Mouse (Mus musculus) duodenum, adult 2 months (tissue): ENCODE data around the gene Smarcc2. TPM values are rescaled to one million over a fixed set of nuclear protein-coding genes. Genes with fewer than 3 reads are reported as not detected.

ENCODE experiments used
- polyA plus RNA-seq: library from polyadenylated mRNA; depleted of rRNA; stranded (reverse); fragments of >200 nt; gene quantifications from 2 replicates; pipeline ENCODE4 v1.2.3, GENCODE M21; 2012; ENCODE audit warnings: low replicate concordance; rRNA removed

The Smarcc2 gene
- polyA plus RNA-seq, result 59.9 and 73.0 TPM in 2 replicates

DNA sequence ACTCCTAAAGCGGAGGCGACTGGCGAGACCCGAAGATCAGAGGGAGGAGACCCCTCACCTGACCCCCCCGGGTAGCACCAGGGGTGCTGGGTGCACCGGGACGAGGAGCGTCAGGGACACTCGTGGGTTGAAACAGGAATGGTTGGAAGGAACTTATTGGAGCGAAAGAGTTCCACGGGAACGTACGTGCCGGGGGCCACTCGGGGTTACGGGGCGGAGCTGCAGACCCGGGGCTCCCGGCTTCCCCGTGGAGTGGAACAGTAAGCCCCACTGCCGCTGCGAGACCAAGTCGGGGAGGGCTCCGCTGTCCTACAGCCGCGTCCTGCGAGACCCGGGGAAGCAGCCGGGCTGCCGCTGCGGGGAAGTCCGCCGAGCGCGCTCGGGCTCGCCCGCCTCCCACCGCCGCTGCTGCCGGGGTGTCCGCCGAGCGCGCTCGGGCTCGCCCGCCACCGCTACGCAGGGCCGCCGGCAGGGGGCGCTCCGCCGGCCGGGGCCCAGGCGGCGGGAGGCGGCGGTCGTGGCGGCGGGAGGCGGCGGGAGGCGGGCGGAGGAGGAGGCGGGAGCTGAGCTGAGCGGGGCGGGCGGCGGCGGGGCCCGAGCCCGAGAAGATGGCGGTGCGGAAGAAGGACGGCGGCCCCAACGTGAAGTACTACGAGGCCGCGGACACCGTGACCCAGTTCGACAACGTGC lies at the start of gene Smarcc2:
Gene Smarcc2 (plus strand): TSS at position 530 of the 690 bp plus-strand sequence.

DNA sequence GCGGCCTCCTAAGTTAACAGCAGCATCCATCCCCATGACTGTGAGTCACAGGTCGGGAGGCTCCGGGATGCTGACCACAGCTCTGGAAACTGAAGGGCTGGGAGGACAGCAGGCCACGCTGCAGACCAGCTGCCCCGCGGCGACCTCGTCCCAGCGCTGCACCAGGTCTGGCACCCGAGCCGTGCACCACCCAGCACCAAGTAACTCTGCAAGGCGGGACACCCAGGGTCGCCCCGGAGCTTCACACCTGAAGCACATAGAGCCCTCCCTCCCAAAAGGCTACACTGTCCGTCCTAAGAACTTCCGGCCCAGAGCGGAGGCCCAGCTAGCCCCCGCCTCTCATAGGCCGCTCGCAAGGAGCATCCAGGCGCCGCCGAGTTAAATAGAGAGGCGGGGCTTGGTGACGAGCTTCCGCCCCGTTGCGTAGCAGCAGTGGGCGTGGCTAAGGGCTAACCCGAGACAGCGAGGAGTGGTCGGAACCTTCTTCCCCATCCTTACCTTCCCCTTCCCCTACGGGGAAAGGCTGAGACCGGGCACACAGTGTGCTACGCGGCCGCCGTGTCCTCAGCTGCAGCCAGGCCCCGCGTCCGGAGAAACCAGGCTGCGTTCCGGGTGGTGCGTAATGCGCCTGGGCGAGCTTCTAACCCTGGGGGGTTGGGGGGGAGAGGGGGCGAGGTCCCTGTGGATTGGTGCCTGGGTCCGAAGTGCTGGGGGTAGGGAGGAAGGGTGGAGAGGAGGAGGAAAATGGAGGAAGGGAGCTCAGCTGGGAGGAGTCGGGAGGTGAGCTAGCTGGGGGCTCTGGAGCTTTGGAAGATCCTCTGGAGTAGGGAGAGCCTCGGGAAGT lies 47.6 kb upstream of the Smarcc2 start, which contains the start of the genes Nabp2 and Rnf41:
Gene Nabp2 (minus strand): TSS at position 282 of the 844 bp plus-strand sequence.
Gene Rnf41 (plus strand): TSS at position 447 of the 844 bp plus-strand sequence.

DNA sequence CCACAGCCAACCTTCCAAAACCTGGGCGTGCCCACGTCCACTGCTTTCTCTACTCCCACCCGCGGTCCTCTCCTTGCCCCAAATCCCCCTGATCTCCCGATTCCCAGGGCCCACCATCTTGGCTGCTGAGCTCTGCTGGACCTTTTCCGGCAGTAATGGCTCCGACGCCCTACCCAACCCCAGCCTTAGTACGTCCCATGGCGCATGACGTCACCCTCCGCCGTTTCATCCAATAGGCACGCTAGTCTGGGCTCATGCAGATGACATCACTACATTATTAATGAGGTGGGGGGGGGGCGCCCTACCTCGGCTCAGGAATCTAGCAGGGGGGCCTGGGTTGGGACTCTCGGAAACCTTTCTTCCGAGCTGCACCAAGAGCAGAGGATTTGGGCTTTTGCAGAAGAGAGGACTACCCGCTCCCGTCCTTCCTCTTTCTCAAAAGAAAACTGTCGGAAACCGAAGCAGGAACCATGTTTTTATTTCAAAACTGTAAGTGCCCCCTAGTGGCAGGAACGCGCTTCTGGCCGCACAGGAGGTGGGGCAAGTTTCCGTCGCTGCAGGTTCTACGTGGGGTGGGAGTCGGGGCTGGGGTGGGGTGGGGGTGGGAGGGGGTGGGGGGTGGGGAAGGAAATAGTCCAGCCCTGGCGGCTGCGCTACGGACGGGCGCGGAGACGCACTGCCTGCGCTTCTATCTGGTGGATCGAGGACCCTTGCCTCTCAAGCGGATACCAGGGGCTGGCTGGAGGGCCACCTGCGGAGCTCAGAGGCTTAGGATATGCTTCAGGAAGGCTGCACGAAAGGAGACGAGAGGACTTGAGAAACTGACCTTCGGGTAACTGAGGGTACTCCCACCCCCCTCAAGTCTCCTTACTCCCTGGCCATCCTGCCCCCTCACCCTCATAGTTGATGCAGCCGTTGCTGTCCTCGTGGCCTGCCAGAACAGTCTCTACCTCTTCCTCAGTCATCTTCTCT lies 34.9 kb downstream of the Smarcc2 start, which contains the start of gene Myl6:
Gene Myl6 (minus strand): TSS at position 451 of the 972 bp plus-strand sequence.

DNA sequence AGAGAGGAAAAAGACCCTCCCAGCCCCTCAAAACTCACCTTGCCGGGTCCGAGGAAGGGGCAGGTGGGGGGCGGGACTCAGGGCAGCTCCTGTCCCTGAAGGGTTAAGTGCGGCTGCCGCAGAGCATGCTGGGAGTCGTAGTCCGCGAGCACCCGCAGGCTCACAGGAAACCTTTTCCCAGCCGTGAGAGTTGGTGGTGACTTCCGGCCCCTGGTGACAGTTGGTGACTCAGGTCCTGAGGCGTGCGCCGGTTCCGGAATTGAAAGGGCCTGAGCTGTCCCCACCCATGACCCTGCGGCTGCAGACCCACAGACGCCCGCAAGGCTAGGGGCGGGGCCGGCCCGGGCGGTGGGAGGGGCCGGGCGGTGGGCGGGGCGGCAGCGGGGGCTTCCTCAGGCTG lies 39.5 kb downstream of the Smarcc2 start, which contains the start of gene Myl6b:
Gene Myl6b (minus strand): TSS at position 96 of the 400 bp plus-strand sequence.

DNA sequence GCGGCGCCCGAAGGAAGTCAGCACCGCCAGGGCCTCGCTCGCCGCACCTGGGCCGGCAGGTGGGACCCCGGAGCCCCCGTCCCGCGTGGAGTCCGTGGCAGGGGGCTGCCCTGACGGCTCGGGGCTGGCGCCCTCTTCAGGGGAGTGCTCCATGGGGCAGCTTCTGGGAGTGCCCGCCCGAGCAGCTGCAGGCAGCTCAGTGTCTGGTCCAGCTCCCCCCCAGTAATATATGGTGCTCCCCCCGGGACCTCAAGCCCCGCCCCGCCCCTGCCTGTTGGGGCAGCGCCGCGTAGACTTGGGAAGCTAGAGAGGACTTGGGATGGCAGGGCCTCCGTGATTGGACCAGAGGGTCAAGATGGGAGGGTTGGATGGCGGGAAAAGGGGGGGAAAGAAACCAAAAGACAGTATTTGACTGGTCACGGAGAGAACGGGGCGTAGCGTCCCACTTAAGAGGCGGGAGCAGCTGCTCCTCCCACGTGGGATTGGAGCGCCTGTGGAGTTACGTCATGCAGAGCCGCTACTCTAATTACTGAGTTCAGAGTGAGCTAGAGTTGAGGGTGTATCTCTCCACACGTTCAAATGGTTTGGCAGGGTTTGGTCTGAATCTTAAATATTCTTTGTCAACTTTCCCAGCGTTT lies 66.7 kb downstream of the Smarcc2 start, which contains the start of gene Esyt1:
Gene Esyt1 (minus strand): TSS at position 201 of the 638 bp plus-strand sequence.

Other genes with a start within 250 kb of the Smarcc2 start
- 8.0 and 8.8 TPM in 2 replicates for gene Spryd4, start 247.4 kb upstream of the Smarcc2 start, polyA plus RNA-seq
- gene Mip, start 233.4 kb upstream of the Smarcc2 start, polyA plus RNA-seq, result not detected in 2 replicates
- gene Timeless, start 227.2 kb upstream of the Smarcc2 start, polyA plus RNA-seq, result 1.1 and 1.8 TPM in 2 replicates
- not detected in 2 replicates for gene Apon, start 205.2 kb upstream of the Smarcc2 start, polyA plus RNA-seq
- 0.07 TPM in 1 of 2 replicates, not detected in the other for gene Apof, start 190.6 kb upstream of the Smarcc2 start, polyA plus RNA-seq
- 14.9 and 17.8 TPM in 2 replicates for gene Stat2, start 188.7 kb upstream of the Smarcc2 start, polyA plus RNA-seq
- 0.09 TPM in 1 of 2 replicates, not detected in the other for gene Il23a, start 160.5 kb upstream of the Smarcc2 start, polyA plus RNA-seq
- 11.9 and 15.5 TPM in 2 replicates for gene Pan2, start 155.9 kb upstream of the Smarcc2 start, polyA plus RNA-seq
- 19.5 and 28.4 TPM in 2 replicates for gene Cnpy2, start 136.8 kb upstream of the Smarcc2 start, polyA plus RNA-seq
- gene Cs, start 121.5 kb upstream of the Smarcc2 start, polyA plus RNA-seq, result 297 and 431 TPM in 2 replicates
- gene Coq10a, start 90.3 kb upstream of the Smarcc2 start, polyA plus RNA-seq, result 16.2 and 26.7 TPM in 2 replicates
- 11.3 and 18.5 TPM in 2 replicates for gene Ankrd52, start 82.1 kb upstream of the Smarcc2 start, polyA plus RNA-seq
- gene Slc39a5, start 58.0 kb upstream of the Smarcc2 start, polyA plus RNA-seq, result 340 and 495 TPM in 2 replicates
- 23.4 and 29.3 TPM in 2 replicates for gene Nabp2, start 47.8 kb upstream of the Smarcc2 start, polyA plus RNA-seq
- 10.0 and 17.7 TPM in 2 replicates for gene Rnf41, start 47.6 kb upstream of the Smarcc2 start, polyA plus RNA-seq
- gene Myl6, start 34.9 kb downstream of the Smarcc2 start, polyA plus RNA-seq, result 505 and 720 TPM in 2 replicates
- 1.4 and 1.8 TPM in 2 replicates for gene Myl6b, start 39.4 kb downstream of the Smarcc2 start, polyA plus RNA-seq
- gene Esyt1, start 66.6 kb downstream of the Smarcc2 start, polyA plus RNA-seq, result 22.7 and 25.3 TPM in 2 replicates
- gene Zc3h10, start 88.5 kb downstream of the Smarcc2 start, polyA plus RNA-seq, result 12.1 and 13.9 TPM in 2 replicates
- 1,592 and 1,915 TPM in 2 replicates for gene Rpl41, start 90.1 kb downstream of the Smarcc2 start, polyA plus RNA-seq
- 4.9 and 9.0 TPM in 2 replicates for gene Pa2g4, start 106.7 kb downstream of the Smarcc2 start, polyA plus RNA-seq
- gene Erbb3, start 130.4 kb downstream of the Smarcc2 start, polyA plus RNA-seq, result 45.3 and 63.8 TPM in 2 replicates
- gene Rps26, start 167.5 kb downstream of the Smarcc2 start, polyA plus RNA-seq, result 885 and 900 TPM in 2 replicates
- gene Ikzf4, start 186.7 kb downstream of the Smarcc2 start, polyA plus RNA-seq, result 0.74 and 1.6 TPM in 2 replicates
- gene Suox, start 214.8 kb downstream of the Smarcc2 start, polyA plus RNA-seq, result 3.8 and 12.6 TPM in 2 replicates
- gene Rab5b, start 237.0 kb downstream of the Smarcc2 start, polyA plus RNA-seq, result 21.5 and 28.1 TPM in 2 replicates
- gene Pmel, start 244.9 kb downstream of the Smarcc2 start, polyA plus RNA-seq, result 1.1 and 2.5 TPM in 2 replicates
- gene Cdk2, start 245.8 kb downstream of the Smarcc2 start, polyA plus RNA-seq, result 4.6 and 8.6 TPM in 2 replicates